Mouse (Mus musculus) limb, embryonic 12.5 days (tissue): ENCODE measurements at regions not wholly inside any gene's neighbourhood (a gene's known extent, or its start where the extent isn't known, plus 50 kb on each side); places are given as distances from the start of the nearest gene placed in this dataset.
A peak's percentile ranks its signal among the peaks of the same experiment; 100 is the strongest.

Experiments used
- ATAC-seq: fragments of 200-750 bp; cut with Nextera tagmentation; 2 replicates; pipeline ENCODE4 v1.8.0; 2017; ENCODE audit warnings: low read depth, moderate TSS enrichment; ENCODE audit not compliant: insufficient number of reproducible peaks, insufficient read depth, low FRiP score, low TSS enrichment
- H3K27ac ChIP-seq: fragments of 300-500 bp; sonication (generic); 2 replicates; pipeline ENCODE4 v1.5.1; 2016; ENCODE audit warnings: mild to moderate bottlenecking, moderate library complexity
- H3K27me3 ChIP-seq: fragments of 300-500 bp; sonication (generic); 2 replicates; pipeline ENCODE4 v1.6.1; 2016; ENCODE audit warnings: mild to moderate bottlenecking, moderate library complexity
- H3K36me3 ChIP-seq: fragments of 300-500 bp; sonication (generic); 2 replicates; pipeline ENCODE4 v1.6.1; 2016; ENCODE audit warnings: mild to moderate bottlenecking, moderate library complexity
- H3K4me1 ChIP-seq: fragments of 300-500 bp; sonication (generic); replicated peaks from 2 replicates; pipeline ENCODE4 v1.6.1; 2016
- H3K4me2 ChIP-seq: fragments of 300-500 bp; sonication (generic); 2 replicates; pipeline ENCODE4 v1.6.1; 2016; ENCODE audit warnings: mild to moderate bottlenecking, moderate library complexity
- H3K4me3 ChIP-seq: fragments of 300-500 bp; sonication (generic); replicated peaks from 2 replicates; pipeline ENCODE4 v1.5.1; 2016; ENCODE audit warnings: mild to moderate bottlenecking
- H3K9ac ChIP-seq: fragments of 300-500 bp; sonication (generic); replicated peaks from 2 replicates; pipeline ENCODE4 v1.6.1; 2016; ENCODE audit warnings: mild to moderate bottlenecking, moderate library complexity
- H3K9me3 ChIP-seq: fragments of 300-500 bp; sonication (generic); 2 replicates; pipeline ENCODE4 v1.6.1; 2016; ENCODE audit warnings: mild to moderate bottlenecking, moderate library complexity
- WGBS: fragments of 180-500 bp; shearing (Covaris S2); methylation state at CpG from one replicate; pipeline ENCODE4 v1.1.7; 2016; 5-methylcytosine and 5-hydroxymethylcytosine counted together

DNA sequence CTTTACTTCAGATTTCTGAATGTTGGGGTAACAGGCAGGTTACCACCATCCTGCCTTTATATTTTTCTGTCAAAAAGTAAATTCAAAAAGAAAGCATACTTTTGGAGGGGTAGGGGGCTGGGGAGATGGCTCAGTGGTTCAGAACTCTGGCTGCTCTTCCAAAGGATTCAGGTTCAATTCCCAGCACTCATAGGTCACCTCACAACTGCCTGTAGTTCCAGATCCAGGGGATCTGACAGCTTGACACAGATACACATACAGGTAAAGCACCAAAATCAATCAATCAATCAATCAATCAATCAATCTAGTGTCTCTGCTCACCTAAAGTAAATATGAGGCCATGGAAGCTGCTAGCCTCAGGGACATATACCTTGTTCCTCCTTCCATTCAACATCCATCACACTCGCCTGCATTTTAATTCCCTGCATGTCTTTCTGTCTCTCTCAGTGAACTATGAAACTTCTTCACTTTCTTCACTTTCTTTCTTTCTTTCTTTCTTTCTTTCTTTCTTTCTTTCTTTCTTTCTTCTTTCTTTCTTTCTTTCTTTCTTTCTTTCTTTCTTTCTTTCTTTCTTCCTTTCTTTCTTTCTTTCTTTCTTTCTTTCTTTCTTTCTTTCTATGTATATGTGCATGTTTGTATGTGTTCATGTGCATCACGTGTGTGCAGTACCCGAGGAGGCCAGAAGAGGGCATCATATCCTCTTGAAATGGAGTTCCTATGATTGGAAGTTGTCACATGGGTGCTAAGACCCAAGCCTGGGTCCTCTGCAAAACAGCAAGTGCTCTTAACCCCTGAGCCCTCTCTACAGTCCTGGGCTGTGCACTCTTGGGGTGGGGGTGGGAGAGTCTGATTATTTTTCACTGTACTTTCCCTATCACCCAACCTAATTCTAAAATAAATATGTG, 59.6 kb upstream of the Cpsf6 start:
- ATAC-seq: no peak
- Histone ChIP-seq H3K4me1 (peaks cover 29% of the 10 kb centered on the region), H3K9ac (no peak overlapping the region), H3K4me2 (no peak overlapping the region), H3K36me3 (no peaks in the 10 kb centered on the region), H3K27ac (no peak overlapping the region), H3K9me3 (peaks cover 15% of the 10 kb centered on the region; the same call in 1 of the 2 replicates), H3K27me3 (peaks cover 10% of the 10 kb centered on the region), H3K4me3 (no peak overlapping the region)
- 91% methylated on average over 3 of the region's 3 CpGs for WGBS

DNA sequence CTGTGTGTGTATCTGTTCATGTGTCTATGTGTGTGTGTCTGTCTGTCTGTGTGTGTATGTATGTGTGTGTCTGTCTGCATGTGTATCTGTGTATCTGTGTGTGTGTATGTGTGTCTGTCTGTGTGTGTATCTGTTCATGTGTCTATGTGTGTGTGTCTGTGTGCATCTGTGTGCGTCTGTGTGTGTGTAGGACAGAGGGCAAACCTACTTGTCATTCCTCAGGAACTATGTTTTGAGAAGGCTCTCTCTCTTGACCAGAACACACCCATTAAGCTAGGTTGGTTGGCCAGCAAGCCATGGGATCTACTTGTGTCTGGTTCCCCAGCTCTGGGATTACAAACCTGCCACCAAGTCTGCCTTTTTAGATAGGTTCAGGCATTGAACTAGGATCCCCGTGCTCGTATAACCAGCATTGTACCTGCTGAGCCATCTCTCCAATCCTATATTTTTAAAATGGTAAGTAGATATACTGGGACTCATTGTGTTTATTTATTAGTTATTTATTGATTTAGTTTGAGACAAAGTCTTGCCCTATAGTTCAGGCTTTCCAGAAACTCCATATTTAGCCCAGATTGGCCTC, 58.9 kb upstream of the Cpsf6 start:
- Histone ChIP-seq H3K9ac (no peak overlapping the region), H3K36me3 (no peaks in the 10 kb centered on the region), H3K4me2 (no peak overlapping the region), H3K27me3 (peaks cover 15% of the 10 kb centered on the region), H3K27ac (no peak overlapping the region), H3K4me1 (peaks cover 29% of the 10 kb centered on the region), H3K9me3 (peaks cover 15% of the 10 kb centered on the region; the same call in 1 of the 2 replicates), H3K4me3 (no peak overlapping the region)
- WGBS: 98% methylated on average over 3 of the region's 3 CpGs
- no peak for ATAC-seq

DNA sequence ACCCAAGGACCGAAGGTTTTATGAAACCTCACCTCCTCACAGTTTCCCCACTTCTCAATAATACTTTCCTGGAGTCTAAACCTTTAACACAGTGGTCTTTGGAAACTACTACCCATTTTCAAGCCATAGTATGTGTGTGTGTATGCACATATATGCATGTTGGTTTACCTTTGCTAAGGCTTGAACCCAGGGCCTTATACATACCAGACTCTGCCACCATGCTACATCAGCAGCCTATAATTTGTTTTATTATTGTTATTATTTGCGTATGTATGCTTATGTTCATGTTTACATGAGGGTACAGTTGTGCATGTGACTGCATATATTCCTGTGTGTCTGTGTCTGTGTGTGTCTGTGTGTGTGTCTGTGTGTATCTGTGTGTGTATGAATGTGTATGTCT, 58.2 kb upstream of the Cpsf6 start:
- peaks cover 15% of the 10 kb centered on the region for H3K27me3 ChIP-seq
- WGBS: 94% methylated on average over 2 of the region's 2 CpGs

GRCm38 (mm10) chr10:117436875-117437715, 57.3 kb upstream of the Cpsf6 start:
- Histone ChIP-seq H3K27ac (peak overlapping the region; percentile 57; the same call in 1 of the 2 replicates), H3K4me3 (no peak overlapping the region), H3K4me2 (peak overlapping the region; percentile 43)

More for the DNA sequence above, 58.2 kb upstream of the Cpsf6 start:
- no peak for ATAC-seq
- peaks cover 29% of the 10 kb centered on the region for H3K4me1 ChIP-seq
- peaks cover 11% of the 10 kb centered on the region; the same call in 1 of the 2 replicates for H3K9me3 ChIP-seq
- H3K4me2 ChIP-seq: no peak overlapping the region
- H3K9ac ChIP-seq: no peak overlapping the region
- no peak overlapping the region for H3K4me3 ChIP-seq
- no peak overlapping the region for H3K27ac ChIP-seq
- no peaks in the 10 kb centered on the region for H3K36me3 ChIP-seq

GRCm38 (mm10) chr10:117436308-117436874, 56.6 kb upstream of the Cpsf6 start:
- Histone ChIP-seq H3K36me3 (no peaks in the 10 kb centered on the region), H3K4me3 (no peak overlapping the region), H3K9me3 (peaks cover 9% of the 10 kb centered on the region; the same call in 1 of the 2 replicates), H3K9ac (no peak overlapping the region), H3K27ac (peak overlapping the region; percentile 57; the same call in 1 of the 2 replicates), H3K4me2 (peak overlapping the region; percentile 43), H3K27me3 (peaks cover 20% of the 10 kb centered on the region), H3K4me1 (peaks cover 31% of the 10 kb centered on the region)
- WGBS: 60% methylated on average over 7 of the region's 8 CpGs
- ATAC-seq: no peak

More at GRCm38 (mm10) chr10:117436875-117437715, 57.3 kb upstream of the Cpsf6 start:
- Histone ChIP-seq H3K27me3 (peaks cover 15% of the 10 kb centered on the region), H3K9ac (no peak overlapping the region), H3K4me1 (peaks cover 29% of the 10 kb centered on the region), H3K36me3 (no peaks in the 10 kb centered on the region), H3K9me3 (peaks cover 9% of the 10 kb centered on the region; the same call in 1 of the 2 replicates)
- ATAC-seq: peak; percentile 73; the same call in 1 of the 2 replicates
- WGBS: 27% methylated on average over 27 of the region's 27 CpGs

DNA sequence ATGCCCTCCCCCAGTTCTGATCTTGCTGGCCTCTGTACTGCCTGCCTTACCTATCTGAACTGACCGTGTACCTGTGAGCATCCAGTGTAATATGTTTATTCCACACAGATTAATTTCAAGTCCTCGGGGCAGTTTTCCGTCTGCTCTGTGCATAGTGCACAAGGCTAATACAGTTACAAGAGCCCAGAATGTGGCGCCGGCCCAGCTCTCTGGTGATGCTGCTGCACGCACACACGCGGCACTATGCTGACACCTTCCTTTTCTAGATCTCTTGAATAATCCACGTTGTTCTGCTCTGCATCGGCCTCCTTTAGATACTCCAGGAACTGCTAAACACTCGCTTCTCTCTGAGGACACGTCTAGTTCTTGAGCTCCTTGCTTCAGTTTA, 55.9 kb upstream of the Cpsf6 start:
- H3K36me3 ChIP-seq: no peaks in the 10 kb centered on the region
- peaks cover 26% of the 10 kb centered on the region for H3K4me1 ChIP-seq
- no peak overlapping the region for H3K9ac ChIP-seq
- WGBS: 50% methylated on average over 12 of the region's 12 CpGs
- no peak; the same call in 1 of the 2 replicates for ATAC-seq
- no peak overlapping the region for H3K27ac ChIP-seq
- H3K27me3 ChIP-seq: peaks cover 20% of the 10 kb centered on the region
- peaks cover 9% of the 10 kb centered on the region; the same call in 1 of the 2 replicates for H3K9me3 ChIP-seq
- no peak overlapping the region for H3K4me3 ChIP-seq
- H3K4me2 ChIP-seq: peak overlapping the region; percentile 50

GRCm38 (mm10) chr10:117434871-117435733, 55.3 kb upstream of the Cpsf6 start:
- Histone ChIP-seq H3K4me2 (peak overlapping the region; percentile 50), H3K4me3 (0 out of 2 replicates have a peak overlapping the region, but pooled peaks have one; percentile 8), H3K9me3 (peaks cover 9% of the 10 kb centered on the region; the same call in 1 of the 2 replicates), H3K27me3 (peaks cover 20% of the 10 kb centered on the region), H3K36me3 (no peaks in the 10 kb centered on the region), H3K9ac (no peak overlapping the region), H3K27ac (no peak overlapping the region), H3K4me1 (peaks cover 26% of the 10 kb centered on the region)
- ATAC-seq: no peak; the same call in 1 of the 2 replicates
- WGBS: 23% methylated on average over 33 of the region's 33 CpGs

DNA sequence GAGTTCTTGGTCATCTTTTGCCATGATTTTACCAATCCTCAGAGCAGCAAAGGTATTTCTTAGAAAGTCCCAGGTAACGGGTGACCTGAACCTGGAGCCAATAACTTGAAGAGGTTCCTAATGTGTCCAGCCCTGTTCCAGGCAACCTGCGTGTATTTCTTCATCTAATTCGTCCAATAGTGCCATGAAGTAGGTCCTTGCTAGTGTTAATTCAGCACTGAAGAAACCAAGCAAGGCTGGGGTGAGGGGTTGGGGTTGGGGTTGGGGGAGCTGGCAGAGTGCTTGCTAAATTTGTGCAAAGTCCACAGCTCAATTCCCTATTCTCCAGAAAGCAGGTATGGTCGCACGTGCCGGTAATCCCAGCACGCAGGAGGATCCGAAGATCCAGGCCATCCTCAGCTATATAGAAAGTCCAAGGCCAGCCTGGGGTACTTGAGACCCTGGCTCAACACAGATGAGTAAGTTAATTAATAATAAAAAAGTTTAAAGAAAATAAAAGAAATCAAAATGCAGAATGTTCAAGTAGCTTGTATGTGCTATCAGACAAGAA, 54.6 kb upstream of the Cpsf6 start:
- Histone ChIP-seq H3K4me2 (no peak overlapping the region), H3K4me1 (peaks cover 26% of the 10 kb centered on the region), H3K36me3 (no peaks in the 10 kb centered on the region), H3K27me3 (peaks cover 20% of the 10 kb centered on the region), H3K4me3 (no peak overlapping the region), H3K27ac (no peak overlapping the region), H3K9ac (no peak overlapping the region), H3K9me3 (peaks cover 6% of the 10 kb centered on the region; the same call in 1 of the 2 replicates)
- no peak for ATAC-seq
- WGBS: 97% methylated on average over 8 of the region's 8 CpGs

DNA sequence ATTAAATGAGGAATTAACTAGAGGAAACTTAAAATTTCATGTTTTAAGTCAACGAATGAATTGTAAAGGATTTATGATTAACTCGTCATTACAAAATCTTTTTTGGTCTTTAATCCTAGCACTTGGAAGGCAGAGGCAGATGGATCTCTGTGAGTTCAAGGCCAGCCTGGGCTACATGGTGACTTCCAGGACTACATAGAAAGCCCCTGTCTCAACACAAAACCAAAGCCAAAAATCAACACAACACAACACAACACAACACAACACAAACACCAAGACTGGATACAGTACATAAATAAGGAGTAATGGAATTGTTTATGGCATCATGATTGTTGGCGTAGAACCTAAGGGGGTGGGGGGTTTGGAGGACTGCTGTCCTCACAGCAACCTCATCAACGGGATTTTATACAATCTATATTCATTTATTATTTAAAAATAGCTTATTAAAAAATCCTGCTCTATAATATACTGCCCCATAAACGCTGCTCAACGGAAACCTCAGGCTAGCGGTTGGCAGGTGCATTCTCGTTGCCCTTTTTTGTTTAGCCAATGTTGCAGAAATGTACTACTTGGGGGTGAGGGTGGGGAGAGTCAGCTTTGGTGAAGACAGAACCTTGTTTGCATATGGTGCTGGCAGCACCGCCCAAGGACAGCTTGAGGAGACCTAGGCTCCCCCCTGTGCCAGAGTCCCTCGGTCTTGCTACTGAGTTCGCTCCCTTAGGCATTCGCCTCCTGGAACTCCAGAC, 53.9 kb upstream of the Cpsf6 start:
- no peak overlapping the region for H3K27ac ChIP-seq
- H3K27me3 ChIP-seq: peaks cover 20% of the 10 kb centered on the region
- ATAC-seq: no peak
- peaks cover 6% of the 10 kb centered on the region; the same call in 1 of the 2 replicates for H3K9me3 ChIP-seq
- H3K4me1 ChIP-seq: peaks cover 26% of the 10 kb centered on the region
- no peak overlapping the region for H3K4me2 ChIP-seq
- no peak overlapping the region for H3K4me3 ChIP-seq
- H3K9ac ChIP-seq: no peak overlapping the region
- WGBS: 92% methylated on average over 12 of the region's 12 CpGs
- H3K36me3 ChIP-seq: no peaks in the 10 kb centered on the region
